Mouse (Mus musculus): ENCODE measurements at regions not wholly inside any gene's neighbourhood (a gene's known extent, or its start where the extent isn't known, plus 50 kb on each side); places are given as distances from the start of the nearest gene placed in this dataset.

DNA sequence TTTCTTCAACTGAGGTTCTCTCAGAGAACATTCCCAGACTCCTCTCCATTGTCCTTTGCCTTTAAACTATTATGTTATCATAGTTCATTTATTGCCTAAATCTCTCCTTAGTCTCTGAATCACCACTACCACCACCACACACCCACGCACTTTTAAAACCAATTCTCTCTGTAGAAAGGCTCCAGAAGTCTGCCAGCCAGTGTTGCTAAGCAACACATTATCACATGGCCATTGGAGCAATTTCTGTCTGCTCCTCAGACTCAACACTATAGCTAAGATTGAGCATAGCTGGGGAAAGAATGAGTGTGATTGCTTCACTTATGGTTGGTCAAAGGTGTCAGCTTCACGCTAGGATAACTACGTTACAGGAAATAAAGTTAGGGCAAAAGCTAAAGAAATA, 59.3 kb downstream of the Trap1a start:
- no peak for DNase-seq

DNA sequence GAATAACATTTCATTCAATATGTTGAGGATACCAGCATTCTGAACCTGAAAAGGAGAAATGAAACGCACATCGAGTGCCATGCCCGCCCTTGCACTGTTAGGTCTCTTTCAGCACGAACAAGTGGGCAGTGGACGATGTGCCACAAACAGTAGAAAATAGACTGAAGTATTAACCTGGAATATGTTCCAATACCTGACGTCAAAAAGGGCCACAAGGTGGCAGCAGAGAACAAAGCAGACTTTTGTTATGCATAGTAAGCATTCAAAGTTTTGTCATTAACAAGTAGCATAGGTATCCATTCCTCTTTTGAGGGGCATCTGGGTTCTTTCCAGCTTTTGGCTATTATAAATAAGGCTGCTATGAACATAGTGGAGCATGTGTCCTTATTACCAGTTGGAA, 63.5 kb upstream of the D330045A20Rik start:
- no peak for DNase-seq

DNA sequence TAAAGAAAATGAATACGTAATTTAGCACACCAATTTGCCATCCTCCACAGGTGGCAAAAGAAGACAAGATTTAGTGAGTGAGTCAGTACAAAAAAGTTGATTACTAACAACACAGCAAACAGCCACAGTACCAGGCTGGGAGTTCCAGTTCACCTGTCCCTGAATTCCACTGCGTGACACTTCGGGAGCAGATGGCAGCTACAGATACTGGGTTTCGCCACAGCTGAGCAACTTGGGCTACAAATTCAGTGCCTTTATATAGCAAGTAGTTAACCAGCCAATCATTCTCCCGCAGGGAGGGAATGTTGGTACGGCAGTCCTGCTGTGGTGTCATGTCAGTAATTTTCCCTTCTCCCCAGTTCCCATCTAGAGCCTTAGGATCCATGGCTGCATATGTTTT, 60.3 kb upstream of the D330045A20Rik start:
- DNase-seq = peak; percentile 7

DNA sequence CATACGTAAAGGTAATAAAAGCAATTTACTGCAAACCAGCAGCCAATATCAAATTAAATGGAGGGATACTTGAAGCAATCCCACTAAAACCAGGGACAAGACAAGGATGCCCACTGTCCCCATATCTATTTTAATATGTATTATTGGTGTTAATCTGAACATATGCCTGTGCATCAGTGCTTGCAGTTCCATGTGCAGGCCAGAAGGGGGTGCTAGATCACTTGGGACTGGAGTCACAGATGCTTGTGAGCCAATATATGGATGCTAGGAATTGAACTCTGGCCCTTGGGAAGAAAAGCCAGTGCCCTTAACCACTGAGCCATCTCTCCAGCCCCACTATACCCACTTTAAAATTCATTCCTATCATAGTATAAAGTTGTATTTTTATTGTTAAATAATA, 55.9 kb upstream of the D330045A20Rik start:
- no peak for DNase-seq

All from gastrocnemius, postnatal 25 days (tissue).